Comparison of ENCODE assay signal across 8 mouse cellular contexts in genomic region chr14:121191739-121192138, GRCm38 (mm10).
A peak's percentile ranks its signal among the peaks of the same experiment; 100 is the strongest.
DNase-seq lines count a peak whose midpoint lies in the region; ATAC-seq and TF ChIP-seq lines count a peak whose summit lies in the region.

No protein-coding gene starts in this region.

- H3K4me2 ChIP-seq in kidney, embryonic 15.5 days, result no peak overlapping the region
- H3K4me2 ChIP-seq in embryonic facial prominence, embryonic 12.5 days (replicated peaks), result no peak overlapping the region
- no peak overlapping the region for H3K4me2 ChIP-seq in heart, embryonic 15.5 days
- peak overlapping the region; percentile 1; the same call in 1 of the 2 replicates for H3K4me2 ChIP-seq in liver, postnatal 0 days (ENCODE audit: low read depth, low read length)

- ATAC-seq in kidney, embryonic 15.5 days (replicated peaks; ENCODE audit: low FRiP score), result no peak
- no peak for ATAC-seq in embryonic facial prominence, embryonic 12.5 days (ENCODE audit: insufficient number of reproducible peaks, insufficient read depth, low FRiP score, low TSS enrichment)
- no peak; the same call in 1 of the 2 replicates for ATAC-seq in heart, embryonic 15.5 days (replicated peaks; ENCODE audit: insufficient number of reproducible peaks, insufficient read depth, low FRiP score, low read depth)
- peak; percentile 38 for ATAC-seq in liver, postnatal 0 days

- H3K36me3 ChIP-seq in kidney, embryonic 15.5 days, result peaks cover 22% of the 10 kb centered on the region
- 0 out of 2 replicates have a peak, but pooled peaks cover 15% of the 10 kb centered on the region for H3K36me3 ChIP-seq in embryonic facial prominence, embryonic 12.5 days
- no peaks in the 10 kb centered on the region for H3K36me3 ChIP-seq in heart, embryonic 15.5 days
- no peaks in the 10 kb centered on the region for H3K36me3 ChIP-seq in liver, postnatal 0 days (replicated peaks; ENCODE audit: insufficient read depth, low read length)

- H3K4me1 ChIP-seq in kidney, embryonic 15.5 days, result peaks cover 14% of the 10 kb centered on the region
- peaks cover 15% of the 10 kb centered on the region for H3K4me1 ChIP-seq in embryonic facial prominence, embryonic 12.5 days
- H3K4me1 ChIP-seq in heart, embryonic 15.5 days (replicated peaks), result peaks cover 25% of the 10 kb centered on the region
- H3K4me1 ChIP-seq in liver, postnatal 0 days (ENCODE audit: insufficient read depth), result no peaks in the 10 kb centered on the region

- no peak for TF ChIP-seq EP300 in liver, postnatal 0 days (IDR thresholded peaks at IDR 0.05; ENCODE audit: low read depth)

- peaks cover 4% of the 10 kb centered on the region for H3K9me3 ChIP-seq in kidney, embryonic 15.5 days (replicated peaks)
- no peaks in the 10 kb centered on the region for H3K9me3 ChIP-seq in embryonic facial prominence, embryonic 12.5 days
- H3K9me3 ChIP-seq in heart, embryonic 15.5 days (replicated peaks), result 0 out of 2 replicates have a peak, but pooled peaks cover 3% of the 10 kb centered on the region
- peaks cover 3% of the 10 kb centered on the region for H3K9me3 ChIP-seq in liver, postnatal 0 days (ENCODE audit: low read length)

- WGBS in kidney, embryonic 15.5 days, result 66% methylated on average over 13 of the region's 13 CpGs
- 63% methylated on average over 13 of the region's 13 CpGs for WGBS in embryonic facial prominence, embryonic 12.5 days
- WGBS in heart, embryonic 15.5 days, result 56% methylated on average over 13 of the region's 13 CpGs
- 63% methylated on average over 13 of the region's 13 CpGs for WGBS in liver, postnatal 0 days (ENCODE audit: insufficient replicate concordance)

- H3K27me3 ChIP-seq in kidney, embryonic 15.5 days, result no peaks in the 10 kb centered on the region
- H3K27me3 ChIP-seq in embryonic facial prominence, embryonic 12.5 days, result no peaks in the 10 kb centered on the region
- H3K27me3 ChIP-seq in heart, embryonic 15.5 days, result no peaks in the 10 kb centered on the region
- H3K27me3 ChIP-seq in liver, postnatal 0 days (ENCODE audit: insufficient read depth, low read length), result no peaks in the 10 kb centered on the region

- no peak overlapping the region for H3K9ac ChIP-seq in kidney, embryonic 15.5 days
- no peak overlapping the region for H3K9ac ChIP-seq in embryonic facial prominence, embryonic 12.5 days
- H3K9ac ChIP-seq in heart, embryonic 15.5 days, result no peak overlapping the region
- H3K9ac ChIP-seq in liver, postnatal 0 days (replicated peaks), result no peak overlapping the region

- TF ChIP-seq CTCF in liver, postnatal 0 days (IDR thresholded peaks at IDR 0.05; ENCODE audit: low read depth), result no peak

- H3K27ac ChIP-seq in kidney, embryonic 15.5 days, result peak overlapping the region; percentile 61
- peak overlapping the region; percentile 51 for H3K27ac ChIP-seq in embryonic facial prominence, embryonic 12.5 days
- peak overlapping the region; percentile 19; the same call in 1 of the 2 replicates for H3K27ac ChIP-seq in heart, embryonic 15.5 days
- no peak overlapping the region for H3K27ac ChIP-seq in liver, postnatal 0 days (ENCODE audit: low read depth)

- DNase-seq in kidney, adult 18-20 months, result no peak
- no peak for DNase-seq in liver, postnatal 0 days
- DNase-seq in embryo, embryonic 9.5 days (ENCODE audit: extremely low spot score), result no peak
- no peak for DNase-seq in adrenal gland, postnatal 10 days
- no peak for DNase-seq in right cerebral cortex, postnatal 36 days (ENCODE audit: low spot score in 2 of 2)

- no peak overlapping the region for H3K4me3 ChIP-seq in kidney, embryonic 15.5 days (replicated peaks)
- H3K4me3 ChIP-seq in embryonic facial prominence, embryonic 12.5 days, result no peak overlapping the region
- no peak overlapping the region for H3K4me3 ChIP-seq in heart, embryonic 15.5 days
- no peak overlapping the region for H3K4me3 ChIP-seq in liver, postnatal 0 days (ENCODE audit: low read depth, low read length)
